Mouse (Mus musculus): ENCODE measurements around the gene Gfod1.

- TF ChIP-seq HCFC1 (IDR thresholded peaks at IDR 0.05; ENCODE audit: low read depth, low read length) = no peak
- TF ChIP-seq CTCF (conservative IDR thresholded peaks at IDR 0.05 in 1 of 2, IDR thresholded peaks at IDR 0.05 in 1 of 2; ENCODE audit: low read depth in 2 of 2, low read length in 2 of 2) = no peak
- no peak for TF ChIP-seq MEF2A (IDR thresholded peaks at IDR 0.05; ENCODE audit: borderline replicate concordance, low read depth, low read length)
- no peak for TF ChIP-seq UBTF (IDR thresholded peaks at IDR 0.05; ENCODE audit: low read depth, low read length)
- TF ChIP-seq POLR2A (IDR thresholded peaks at IDR 0.05; ENCODE audit: low read depth, low read length) = no peak
- no peak for TF ChIP-seq E2F4 (IDR thresholded peaks at IDR 0.05; ENCODE audit: insufficient replicate concordance, low read depth, low read length)
- TF ChIP-seq ZMIZ1 (IDR thresholded peaks at IDR 0.05; ENCODE audit: low read depth, low read length) = no peak
- no peak for TF ChIP-seq ZKSCAN1 (IDR thresholded peaks at IDR 0.05; ENCODE audit: borderline replicate concordance, low read depth, low read length)
- TF ChIP-seq RAD21 (IDR thresholded peaks at IDR 0.05; ENCODE audit: low read depth, low read length) = no peak
- no peak for TF ChIP-seq POLR2AphosphoS2 (IDR thresholded peaks at IDR 0.05; ENCODE audit: low read depth, low read length)
- TF ChIP-seq BHLHE40 (IDR thresholded peaks at IDR 0.05; ENCODE audit: low read depth, low read length) = no peak
- no peak for TF ChIP-seq KAT2A (IDR thresholded peaks at IDR 0.05; ENCODE audit: insufficient replicate concordance, low read length)
Observed at GRCm38 (mm10) chr13:43304700-43305099, 728 bp upstream of the Gfod1 start.
